Mouse (Mus musculus) erythroblast, embryonic 14.5 days (primary cell): ENCODE results near the gene Ltbp1.

Experiments used
- GATA1 ChIP-seq: IDR thresholded peaks from 2 replicates; pipeline ENCODE4 v1.6.1; 2012; ENCODE audit warnings: low read length, inconsistent platforms, mixed read lengths
- TAL1 ChIP-seq: IDR thresholded peaks from 3 replicates; pipeline ENCODE4 v1.6.1; 2012; ENCODE audit warnings: low read length, inconsistent platforms, mixed read lengths

DNA sequence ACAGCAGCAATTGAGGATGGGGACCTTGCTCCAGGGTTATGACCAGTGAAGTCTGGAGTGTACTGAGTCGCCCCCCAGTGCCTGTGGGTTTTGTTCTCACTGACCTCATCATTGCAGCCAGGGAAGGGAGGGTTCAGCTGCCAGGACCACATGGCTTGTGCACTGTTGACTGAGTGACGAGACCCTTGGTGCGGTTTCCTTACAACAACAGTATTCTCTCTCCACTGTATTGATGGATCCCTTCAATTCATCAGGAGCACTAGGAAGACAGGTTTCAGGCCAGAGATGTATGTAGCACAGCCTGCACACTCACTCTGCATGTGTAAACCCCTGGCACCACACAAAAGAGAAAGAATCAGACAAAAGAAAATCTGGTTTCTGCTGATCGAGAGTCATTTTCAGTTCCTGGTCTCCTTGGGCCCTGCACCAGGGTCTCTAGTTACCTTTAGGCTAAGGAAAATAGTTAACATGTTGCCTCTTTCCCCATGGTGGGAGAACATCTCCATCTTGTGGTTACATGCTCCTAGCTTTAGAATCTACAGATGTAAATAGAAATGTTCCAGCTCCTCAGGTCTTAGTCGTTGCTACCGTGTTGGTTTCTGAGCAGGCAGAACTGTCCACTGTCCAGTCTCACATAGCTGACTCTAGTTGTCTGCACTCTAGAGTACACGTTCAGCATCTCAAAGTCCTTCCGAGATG, 117.4 kb downstream of the Ltbp1 start:
- TF ChIP-seq TAL1 (no peak), GATA1 (no peak)
